Mouse (Mus musculus) retina, postnatal 1 day (tissue): ENCODE data around the gene Fam155a.

Source experiments
- DNase-seq: peaks from one replicate; pipeline ENCODE4 v3.0.0-alpha.2; 2012

Gene Fam155a

GRCm38 (mm10) chr8:9471290-9471689 is 299.7 kb downstream of the Fam155a start:
- DNase-seq: no peak

- no peak for DNase-seq
Measured at GRCm38 (mm10) chr8:9470114-9470513, 300.8 kb downstream of the Fam155a start.

- DNase-seq: no peak
Measured at GRCm38 (mm10) chr8:9461111-9461510, 309.9 kb downstream of the Fam155a start.

- no peak for DNase-seq
Measured at GRCm38 (mm10) chr8:9460707-9461106, 310.3 kb downstream of the Fam155a start.

GRCm38 (mm10) chr8:9458614-9459013 is 312.3 kb downstream of the Fam155a start:
- no peak for DNase-seq

- no peak for DNase-seq
Measured at GRCm38 (mm10) chr8:9455138-9455537, 315.8 kb downstream of the Fam155a start.

GRCm38 (mm10) chr8:9453742-9454141 is 317.2 kb downstream of the Fam155a start:
- DNase-seq: no peak

- peak; percentile 26 for DNase-seq
Measured at GRCm38 (mm10) chr8:9451543-9451942, 319.4 kb downstream of the Fam155a start.

GRCm38 (mm10) chr8:9448613-9449012 is 322.3 kb downstream of the Fam155a start:
- peak; percentile 19 for DNase-seq

GRCm38 (mm10) chr8:9437822-9438221 is 333.1 kb downstream of the Fam155a start:
- no peak for DNase-seq

GRCm38 (mm10) chr8:9435501-9435900 is 335.5 kb downstream of the Fam155a start:
- DNase-seq: no peak

- DNase-seq: no peak
Measured at GRCm38 (mm10) chr8:9432635-9433372, 338.2 kb downstream of the Fam155a start.

- no peak for DNase-seq
Measured at GRCm38 (mm10) chr8:9428846-9429245, 342.1 kb downstream of the Fam155a start.

GRCm38 (mm10) chr8:9424069-9424468 is 346.9 kb downstream of the Fam155a start:
- DNase-seq: no peak

GRCm38 (mm10) chr8:9423590-9423989 is 347.4 kb downstream of the Fam155a start:
- DNase-seq: peak; percentile 19

GRCm38 (mm10) chr8:9423184-9423583 is 347.8 kb downstream of the Fam155a start:
- DNase-seq: no peak

GRCm38 (mm10) chr8:9418856-9419800 is 351.8 kb downstream of the Fam155a start:
- no peak for DNase-seq

GRCm38 (mm10) chr8:9416189-9416588 is 354.8 kb downstream of the Fam155a start:
- DNase-seq: no peak

GRCm38 (mm10) chr8:9408480-9408879 is 362.5 kb downstream of the Fam155a start:
- no peak for DNase-seq

GRCm38 (mm10) chr8:9406204-9406603 is 364.8 kb downstream of the Fam155a start:
- DNase-seq: no peak

GRCm38 (mm10) chr8:9404651-9405050 is 366.3 kb downstream of the Fam155a start:
- no peak for DNase-seq

GRCm38 (mm10) chr8:9402393-9402792 is 368.6 kb downstream of the Fam155a start:
- DNase-seq: no peak

GRCm38 (mm10) chr8:9398606-9399263 is 372.2 kb downstream of the Fam155a start:
- no peak for DNase-seq
